Mouse (Mus musculus) megakaryocyte-erythroid progenitor cell, adult 5 weeks (primary cell): Measurements from ENCODE around the gene Rnd2. TPM values are rescaled to one million over a fixed set of nuclear protein-coding genes. Genes with fewer than 3 reads are reported as not detected.

Experiments
- polyA plus RNA-seq: library from polyadenylated mRNA; stranded (reverse); fragments of >175 nt; gene quantifications from 2 replicates; pipeline ENCODE4 v1.2.3, GENCODE M21; 2012

Rnd2 gene
- polyA plus RNA-seq, result 7.8 and 12.1 TPM in 2 replicates

DNA sequence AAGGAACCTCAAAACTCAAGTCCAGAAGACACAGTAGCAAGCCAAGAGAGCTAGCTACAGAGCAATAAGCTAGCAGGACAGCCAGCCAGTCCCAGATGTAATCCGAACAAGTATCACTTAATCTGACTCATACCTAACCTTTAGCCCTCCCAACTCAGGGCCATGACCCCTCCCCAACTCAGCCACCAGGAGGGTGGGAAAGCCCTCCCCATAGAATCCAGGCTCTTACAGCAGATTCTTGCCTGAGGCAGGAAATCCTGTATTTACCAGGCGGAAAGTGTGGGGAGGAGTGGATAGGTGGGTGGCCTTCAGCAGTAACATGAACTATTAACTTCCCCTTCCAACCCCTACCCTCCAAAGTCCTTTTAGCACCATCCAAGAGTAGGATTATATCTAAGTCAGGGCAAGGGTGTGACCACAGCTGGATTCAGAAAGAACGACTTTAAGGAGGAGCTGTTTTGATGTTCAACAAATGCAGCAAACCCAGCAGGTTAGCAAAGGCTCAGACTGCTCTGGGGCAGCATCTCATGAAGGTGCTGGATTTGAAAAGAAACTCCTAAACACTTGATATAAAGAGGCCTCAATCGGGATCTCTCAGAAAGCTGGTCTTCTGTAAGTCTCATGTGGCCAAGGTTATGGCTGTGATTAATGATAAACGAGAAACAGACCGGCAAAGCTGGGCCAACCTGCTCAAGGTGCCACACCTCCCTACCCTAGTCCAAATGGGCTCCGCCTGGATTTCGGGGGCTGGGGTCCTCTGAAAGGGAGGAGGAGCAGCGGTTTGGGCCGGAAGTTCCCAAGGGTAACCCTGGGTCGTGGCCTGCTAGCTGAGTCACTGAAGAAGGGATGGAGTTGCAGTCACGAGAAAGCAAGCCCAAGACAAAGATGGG, at the start of gene Rnd2:
Gene Rnd2, plus strand, starts transcription at position 789 of the 890 bp plus-strand sequence.

DNA sequence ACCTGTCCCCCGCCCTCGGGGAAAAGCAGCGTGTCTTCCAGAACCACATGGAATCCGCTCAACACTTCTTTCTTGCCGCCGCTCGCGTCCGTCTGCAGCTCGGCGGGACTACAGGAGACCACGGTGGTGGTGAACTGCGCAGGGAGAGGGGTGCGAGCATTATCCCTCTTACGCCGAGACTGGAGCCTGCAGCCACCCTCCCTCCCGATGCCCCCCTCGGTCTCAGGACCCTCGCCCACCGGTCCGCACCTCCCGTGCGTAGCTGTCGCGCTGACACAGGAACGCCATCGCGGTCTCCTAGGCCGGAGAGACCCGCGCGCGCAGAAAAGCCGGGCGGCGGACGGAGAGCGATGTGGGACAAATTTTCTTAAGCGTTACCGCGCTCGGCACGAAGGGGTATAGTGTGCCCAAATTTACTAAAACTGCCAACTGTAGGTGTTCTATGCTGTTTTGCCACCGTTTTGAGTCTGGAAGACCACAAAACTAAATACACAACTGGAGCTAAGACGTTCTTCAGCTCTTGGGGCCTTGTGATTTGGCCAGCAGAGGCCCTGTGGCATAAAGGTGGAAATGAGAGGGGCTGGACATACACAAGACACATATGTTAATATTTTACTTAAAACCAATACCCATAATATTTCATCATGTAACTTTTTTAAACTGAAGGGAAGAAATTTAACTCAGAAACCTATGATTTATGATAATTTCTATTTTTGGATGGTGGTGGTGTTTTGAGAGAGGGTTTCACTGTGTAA, 47.5 kb upstream of the Rnd2 start, which contains the start of gene Aarsd1:
Gene Aarsd1, minus strand, starts transcription at position 515 of the 755 bp plus-strand sequence.

DNA sequence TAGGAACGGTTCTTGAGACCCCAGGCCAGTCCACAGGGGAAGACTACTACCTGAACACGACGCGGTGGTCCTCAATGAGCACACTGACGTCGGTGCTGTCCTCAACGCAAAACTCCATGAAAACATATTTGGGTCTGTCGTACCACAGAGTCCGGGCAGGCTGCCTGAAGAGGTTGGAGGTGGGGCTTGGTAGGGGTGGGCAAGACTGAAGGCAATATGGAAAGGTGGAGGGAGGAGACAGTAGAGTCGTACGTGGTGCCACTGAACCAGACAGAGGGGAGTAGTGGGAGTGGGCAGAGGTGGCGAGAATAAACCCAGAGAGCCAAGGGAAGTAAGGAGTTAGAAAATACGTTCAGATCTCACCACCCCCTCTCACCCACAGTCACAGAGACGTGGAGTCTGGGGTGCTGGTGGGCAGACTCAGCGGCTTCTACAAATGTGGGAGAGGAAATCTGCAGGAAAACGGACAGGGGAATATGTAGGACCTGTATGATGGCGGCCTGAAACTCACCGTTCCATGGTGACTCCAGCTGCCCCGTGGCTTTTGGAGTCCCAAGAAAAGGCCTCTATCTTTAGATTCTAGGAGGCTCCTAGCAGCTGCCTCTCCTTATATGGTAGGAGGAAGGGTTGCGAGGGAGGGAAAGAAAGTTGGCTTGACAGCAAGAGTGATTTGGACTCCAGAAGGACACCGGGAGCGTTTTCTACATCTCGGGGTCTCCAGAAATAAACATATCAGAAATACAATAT, 40.5 kb upstream of the Rnd2 start, which contains the start of gene Gm27029:
Gene Gm27029, minus strand, starts transcription at position 692 of the 747 bp plus-strand sequence.

DNA sequence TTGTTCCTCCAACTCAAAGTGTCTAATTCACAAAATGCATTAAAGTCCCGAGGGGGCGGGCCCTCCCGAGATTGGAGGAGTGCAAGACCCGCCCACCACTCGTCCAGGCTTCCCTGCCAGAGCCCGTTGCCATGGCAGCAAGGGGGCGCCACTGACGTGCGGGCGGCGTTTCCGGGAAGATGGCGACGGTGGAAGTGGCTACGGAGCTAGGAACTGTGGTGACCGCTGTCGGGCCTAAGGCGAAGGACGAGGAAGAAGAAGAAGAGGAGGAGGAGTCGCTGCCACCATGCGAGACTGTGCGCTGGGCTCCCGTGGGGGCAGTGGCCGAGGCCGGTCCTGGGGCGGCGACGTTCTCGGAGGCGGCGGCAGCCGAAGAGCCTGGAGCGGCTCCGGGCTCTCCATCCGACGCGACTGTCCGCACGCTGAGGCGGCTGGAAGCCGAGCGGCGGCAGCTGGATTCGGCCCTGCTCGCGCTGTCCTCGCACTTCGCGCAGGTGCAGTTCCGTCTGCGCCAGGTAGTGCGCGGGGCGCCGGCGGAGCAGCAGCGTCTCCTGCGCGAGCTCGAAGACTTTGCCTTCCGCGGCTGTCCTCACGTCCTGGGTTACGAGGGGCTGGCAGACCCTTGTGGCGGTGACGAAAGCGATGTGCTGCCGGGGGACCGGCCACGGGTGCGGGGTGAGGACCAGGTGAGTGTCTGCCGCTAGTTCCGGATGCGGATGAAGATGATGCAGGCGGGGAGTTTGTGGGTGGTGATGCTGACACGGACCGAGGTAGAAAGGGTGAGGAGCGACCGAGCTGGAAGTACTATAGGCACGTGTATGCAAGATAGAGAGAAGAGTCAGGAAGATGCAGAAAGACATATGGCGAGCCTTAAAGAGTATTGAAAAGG, 39.6 kb upstream of the Rnd2 start, which contains the start of the genes Rundc1 and Ptges3l:
Gene Rundc1, plus strand, starts transcription at position 161 of the 889 bp plus-strand sequence.
Gene Ptges3l, minus strand, starts transcription at position 409 of the 889 bp plus-strand sequence.

GRCm38 (mm10) chr11:101442127-101442693, 22.6 kb upstream of the Rnd2 start, which contains the start of gene Rpl27:
TSS of gene Rpl27 (plus strand) at chr11:101442298.

DNA sequence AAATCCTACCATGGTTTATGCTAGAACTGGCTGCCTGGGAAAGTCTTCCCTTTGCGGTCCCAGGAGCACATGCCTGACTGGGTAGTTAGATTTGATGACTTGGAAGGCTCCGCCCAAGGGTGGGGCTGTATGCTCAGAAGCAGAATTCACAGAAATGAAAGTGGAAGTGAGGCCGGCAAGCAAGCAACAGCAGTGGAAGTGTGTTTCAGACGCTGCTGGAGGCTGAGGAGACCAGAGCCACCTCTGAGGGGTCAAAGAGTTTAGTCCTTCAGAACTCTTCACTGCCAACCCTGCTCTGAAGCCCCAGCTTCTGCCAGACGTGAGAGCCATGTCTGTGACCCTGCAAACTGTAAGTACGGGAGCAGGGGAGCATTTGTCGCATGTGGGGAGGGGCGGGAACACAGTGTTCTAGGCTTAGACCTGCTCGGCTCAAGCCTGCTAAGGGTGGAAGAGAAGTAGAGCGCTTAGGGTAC, 16.5 kb upstream of the Rnd2 start, which contains the start of gene Ifi35:
Gene Ifi35, plus strand, starts transcription at position 134 of the 473 bp plus-strand sequence.

DNA sequence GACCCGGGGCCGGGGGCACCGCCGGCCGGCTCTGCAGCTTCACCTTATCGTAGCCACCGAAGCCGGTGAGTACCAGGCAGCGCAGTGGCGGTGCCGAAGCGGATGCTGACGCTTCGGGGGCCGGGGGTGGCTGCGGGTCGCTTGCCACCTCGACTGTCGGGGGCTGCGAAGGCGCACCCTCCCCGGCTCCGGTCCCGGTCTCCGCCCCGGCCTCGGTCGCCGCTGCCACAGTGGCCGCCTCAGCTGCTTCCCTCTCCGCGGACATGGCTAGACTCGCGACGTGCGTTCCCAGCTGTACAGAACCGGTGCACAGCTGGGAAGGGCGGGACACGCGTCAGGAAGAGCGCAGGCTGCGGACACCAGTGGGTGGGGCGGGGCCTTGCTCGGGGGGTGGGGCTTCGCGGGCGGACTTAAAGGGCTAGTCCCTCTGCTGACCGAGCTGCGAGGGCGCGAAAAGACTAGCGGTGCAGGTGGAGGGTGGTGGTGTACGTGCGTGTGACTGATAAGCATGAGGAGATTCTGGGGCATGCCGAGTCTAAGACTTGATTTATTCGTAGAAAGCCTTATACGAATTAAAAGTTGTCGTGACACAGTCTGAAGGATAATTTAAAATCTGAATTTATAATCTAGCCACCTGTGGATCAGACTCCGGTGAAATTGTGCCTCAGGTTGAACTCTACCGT, 1.2 kb downstream of the Rnd2 start, which contains the start of gene Vat1:
Gene Vat1, minus strand, starts transcription at position 362 of the 683 bp plus-strand sequence.

Other genes starting within 250 kb of the Rnd2 start
- 4.0 and 4.4 TPM in 2 replicates for gene Ezh1, start 238.5 kb upstream of the Rnd2 start, polyA plus RNA-seq
- gene Ramp2, start 219.0 kb upstream of the Rnd2 start, polyA plus RNA-seq, result 0.44 TPM in 1 of 2 replicates, not detected in the other
- gene Vps25, start 211.3 kb upstream of the Rnd2 start, polyA plus RNA-seq, result 95.7 and 108 TPM in 2 replicates
- gene Wnk4, start 204.4 kb upstream of the Rnd2 start, polyA plus RNA-seq, result 0.48 and 1.5 TPM in 2 replicates
- 0.18 and 0.28 TPM in 2 replicates for gene Cntd1, start 186.0 kb upstream of the Rnd2 start, polyA plus RNA-seq
- gene Coa3, start 185.9 kb upstream of the Rnd2 start, polyA plus RNA-seq, result 27.4 and 27.5 TPM in 2 replicates
- gene Becn1, start 162.7 kb upstream of the Rnd2 start, polyA plus RNA-seq, result 116 and 157 TPM in 2 replicates
- gene Psme3, start 148.8 kb upstream of the Rnd2 start, polyA plus RNA-seq, result 57.6 and 67.2 TPM in 2 replicates
- gene Aoc2, start 139.9 kb upstream of the Rnd2 start, polyA plus RNA-seq, result 3.4 and 5.3 TPM in 2 replicates
- 0.09 TPM in 1 of 2 replicates, not detected in the other for gene Aoc3, start 134.4 kb upstream of the Rnd2 start, polyA plus RNA-seq
- gene G6pc, start 97.4 kb upstream of the Rnd2 start, polyA plus RNA-seq, result not detected in 2 replicates
- gene Aarsd1, start 47.4 kb upstream of the Rnd2 start, polyA plus RNA-seq, result 67.2 and 86.7 TPM in 2 replicates
- 1.2 and 1.4 TPM in 2 replicates for gene Gm27029, start 40.2 kb upstream of the Rnd2 start, polyA plus RNA-seq
- gene Rundc1, start 39.9 kb upstream of the Rnd2 start, polyA plus RNA-seq, result 5.6 and 7.3 TPM in 2 replicates
- 0.53 and 1.1 TPM in 2 replicates for gene Ptges3l, start 39.7 kb upstream of the Rnd2 start, polyA plus RNA-seq
- gene Rpl27, start 22.7 kb upstream of the Rnd2 start, polyA plus RNA-seq, result 714 and 821 TPM in 2 replicates
- 20.0 and 23.7 TPM in 2 replicates for gene Ifi35, start 16.6 kb upstream of the Rnd2 start, polyA plus RNA-seq
- 200 and 226 TPM in 2 replicates for gene Vat1, start 1.2 kb downstream of the Rnd2 start, polyA plus RNA-seq
- gene Brca1, start 87.0 kb downstream of the Rnd2 start, polyA plus RNA-seq, result 7.4 and 9.3 TPM in 2 replicates
- 43.7 and 46.7 TPM in 2 replicates for gene Nbr1, start 87.2 kb downstream of the Rnd2 start, polyA plus RNA-seq
- 1.6 and 2.5 TPM in 2 replicates for gene Tmem106a, start 117.2 kb downstream of the Rnd2 start, polyA plus RNA-seq
- not detected in 2 replicates for gene Gm11634, start 134.3 kb downstream of the Rnd2 start, polyA plus RNA-seq
- gene Rdm1, start 162.2 kb downstream of the Rnd2 start, polyA plus RNA-seq, result 3.7 and 8.7 TPM in 2 replicates
- gene Arl4d, start 200.5 kb downstream of the Rnd2 start, polyA plus RNA-seq, result 3.3 and 4.0 TPM in 2 replicates